Mouse (Mus musculus) heart, adult 2 months (tissue): ENCODE measurements around the gene Dennd4a.

Experiments
- CTCF ChIP-seq: fragments of 200-600 bp; IDR thresholded peaks from 2 replicates; pipeline ENCODE4 v1.8.1; 2022; ENCODE audit warnings: antibody characterized with exemption, mild to moderate bottlenecking, moderate library complexity
- EP300 ChIP-seq: fragments of 200-500 bp; IDR thresholded peaks from 2 replicates; pipeline ENCODE4 v1.6.1; 2011; ENCODE audit warnings: low read depth, low read length, control low read depth; ENCODE audit not compliant: insufficient read depth
- POLR2A ChIP-seq: fragments of 200-500 bp; IDR thresholded peaks from 2 replicates; pipeline ENCODE4 v1.6.1; 2011; ENCODE audit warnings: mild to moderate bottlenecking, low read depth, low read length, control low read depth; ENCODE audit not compliant: insufficient read depth

GRCm38 (mm10) chr9:64862687-64863086, 51.5 kb downstream of the Dennd4a start:
- TF ChIP-seq CTCF = peak; percentile 61
- TF ChIP-seq POLR2A = no peak
- TF ChIP-seq EP300 = no peak
